Mouse (Mus musculus) ES-Bruce4 (cell line): ENCODE measurements around the gene Ksr1.

Source experiments
- CTCF ChIP-seq: IDR thresholded peaks from one replicate; pipeline ENCODE4 v1.8.1; 2011; ENCODE audit warnings: low read depth, low read length
- EP300 ChIP-seq: IDR thresholded peaks from 2 replicates; pipeline ENCODE4 v1.6.1; 2011; ENCODE audit warnings: low read depth, low read length; ENCODE audit not compliant: insufficient read depth

DNA sequence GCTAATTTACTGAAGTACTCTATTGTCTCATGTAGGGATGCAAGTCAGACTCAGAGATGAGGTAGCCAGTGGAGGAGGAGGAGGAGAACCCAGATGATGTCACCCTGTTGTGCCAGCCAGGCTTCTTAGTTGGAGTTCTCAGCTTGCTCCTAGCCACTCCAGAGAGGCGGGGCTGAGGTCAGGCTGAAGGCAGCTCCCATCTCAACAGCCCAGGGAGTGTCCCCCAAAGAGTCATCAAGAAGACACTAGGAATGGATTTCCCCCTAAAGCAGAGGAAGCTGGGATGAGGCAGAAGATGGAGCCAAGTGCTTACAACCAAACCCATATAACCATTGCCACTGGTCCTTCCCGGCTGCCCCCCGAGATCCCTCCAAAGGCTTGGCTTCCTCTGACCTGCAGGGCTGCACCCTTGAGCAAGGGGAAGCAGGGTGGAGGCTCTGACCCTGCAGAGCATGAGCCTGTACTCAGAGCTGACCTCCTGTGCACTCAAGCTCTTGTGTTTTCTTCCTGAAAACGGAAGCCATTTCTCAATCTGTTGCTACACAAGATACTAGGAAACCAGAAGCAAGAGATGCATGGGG is 58.4 kb downstream of the Ksr1 start:
- TF ChIP-seq CTCF (no peak), EP300 (no peak)
